Mouse (Mus musculus) G1E (cell line): ENCODE results near the gene Plcd4. TPM values are rescaled to one million over a fixed set of nuclear protein-coding genes. Genes with fewer than 3 reads are reported as not detected.

Experiments used
- ATAC-seq: 2 replicates; pipeline ENCODE4 v1.8.0; 2016; ENCODE audit warnings: mild to moderate bottlenecking; ENCODE audit not compliant: insufficient number of reproducible peaks, poor library complexity, low FRiP score, severe bottlenecking; ENCODE audit errors: extremely low read depth
- DNase-seq: peaks from one replicate; pipeline ENCODE4 v3.0.0; 2012; ENCODE audit warnings: low spot score
- H3K27me3 ChIP-seq: 2 replicates; pipeline ENCODE4 v1.6.1; 2012; ENCODE audit warnings: mild to moderate bottlenecking, low read length, inconsistent platforms; ENCODE audit not compliant: insufficient read depth
- H3K36me3 ChIP-seq: replicated peaks from 2 replicates; pipeline ENCODE3; 2012; ENCODE audit warnings: mild to moderate bottlenecking, inconsistent platforms
- H3K4me1 ChIP-seq: 2 replicates; pipeline ENCODE4 v1.6.1; 2012; ENCODE audit warnings: low read depth, low read length, inconsistent platforms, mixed read lengths; ENCODE audit not compliant: insufficient read depth
- H3K4me3 ChIP-seq: 2 replicates; pipeline ENCODE4 v1.5.1; 2012; ENCODE audit warnings: low read depth, mild to moderate bottlenecking, inconsistent platforms, low read length, moderate library complexity, mixed read lengths
- H3K9me3 ChIP-seq: replicated peaks from 2 replicates; pipeline ENCODE4 v1.6.1; 2012; ENCODE audit warnings: inconsistent platforms
- CTCF ChIP-seq: IDR thresholded peaks from 2 replicates; pipeline ENCODE4 v1.5.1; 2012; ENCODE audit warnings: low read depth, low read length, inconsistent platforms, mixed read lengths
- GATA1 ChIP-seq: IDR thresholded peaks from 2 replicates; pipeline ENCODE4 v1.6.1; 2012; ENCODE audit warnings: borderline replicate concordance, low read length, inconsistent platforms, mixed read lengths
- GATA2 ChIP-seq: IDR thresholded peaks from 2 replicates; pipeline ENCODE4 v1.6.1; 2012; ENCODE audit warnings: low read depth, low read length, inconsistent platforms, borderline replicate concordance
- POLR2AphosphoS5 ChIP-seq: IDR thresholded peaks from 2 replicates; pipeline ENCODE4 v1.6.1; 2012; ENCODE audit warnings: low read depth, low read length, inconsistent platforms; ENCODE audit not compliant: insufficient replicate concordance
- TAL1 ChIP-seq: conservative IDR thresholded peaks from 2 replicates; pipeline ENCODE4 v1.6.1; 2012; ENCODE audit warnings: low read depth, low read length, inconsistent platforms, mixed read lengths
- polyA plus RNA-seq: library from polyadenylated mRNA; stranded (reverse); fragments of >175 nt; gene quantifications from 2 replicates; pipeline ENCODE4 v1.2.3, GENCODE M21; 2012
- total RNA-seq, 2 experiments: library from RNA; stranded (forward) in 1 of 2; stranded (reverse) in 1 of 2; fragments of 200-1000 nt in 1 of 2; fragments of >200 nt in 1 of 2; fragmentation: Nextera tagmentation in 1 of 2; gene quantifications; 2 replicates each; pipeline ENCODE4 v1.2.3; 2014 to 2017

Plcd4 gene
- total RNA-seq (2014; fragmentation: Nextera tagmentation): not detected in 2 replicates
- 0.35 and 0.60 TPM in 2 replicates for total RNA-seq (2017)
- 0.02 TPM in 1 of 2 replicates, not detected in the other for polyA plus RNA-seq

DNA sequence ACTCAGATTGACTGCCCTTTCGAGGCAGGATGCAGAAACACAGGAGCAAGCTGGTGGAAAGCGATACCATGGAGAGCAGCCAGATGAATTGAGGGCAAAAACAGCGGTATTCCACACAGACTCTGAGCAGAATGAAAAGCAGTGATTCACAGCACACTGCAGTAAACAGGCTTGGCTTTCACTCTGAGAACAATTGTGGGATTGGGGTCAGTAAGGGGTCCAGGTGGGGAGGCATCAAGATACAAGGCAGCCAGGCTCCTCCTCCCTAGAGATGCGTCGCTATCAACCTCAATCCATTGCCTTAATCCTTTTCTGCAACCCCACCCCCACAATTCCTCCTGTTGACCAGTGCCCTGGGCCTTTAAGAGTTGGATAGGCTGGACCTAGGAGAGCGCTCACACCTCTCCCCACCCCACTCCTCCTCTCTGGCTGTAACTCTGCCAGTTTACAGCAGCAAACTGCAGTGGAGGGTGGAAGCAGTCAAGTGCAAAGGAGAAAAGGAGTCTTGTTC, at the start of gene Plcd4:
TSS of gene Plcd4 (plus strand) at position 438 of the 511 bp plus-strand sequence.
- Histone ChIP-seq H3K4me1 (peaks cover 4% of the 10 kb centered on the region; the same call in 1 of the 2 replicates), H3K27me3 (peaks cover 48% of the 10 kb centered on the region), H3K4me3 (no peak within 1 kb of the TSS), H3K36me3 (no peaks in the 10 kb centered on the region), H3K9me3 (no peaks in the 10 kb centered on the region)
- TF ChIP-seq GATA2 (no peak), CTCF (no peak), TAL1 (no peak), GATA1 (no peak), POLR2AphosphoS5 (no peak)
- no peak for DNase-seq
- ATAC-seq: no peak

DNA sequence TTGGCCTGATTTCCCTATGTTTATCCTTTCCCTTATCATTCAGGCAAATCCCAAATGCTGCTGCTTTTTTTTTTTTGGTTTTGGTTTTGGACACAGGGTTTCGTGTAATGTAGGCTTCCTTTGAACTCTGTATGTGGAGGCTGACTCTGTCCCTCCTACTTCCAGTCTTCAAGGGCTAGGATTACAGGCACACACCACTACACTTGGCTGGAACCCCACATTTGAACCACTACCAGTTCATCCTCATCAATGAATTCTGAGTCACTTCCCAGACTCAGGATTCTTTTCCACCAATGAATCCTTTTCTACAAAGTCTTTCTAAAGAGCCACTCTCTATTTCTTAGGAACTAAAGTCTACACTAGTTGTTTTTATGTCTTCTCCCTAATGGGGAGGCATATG, 41.6 kb upstream of the Plcd4 start:
- Histone ChIP-seq H3K9me3 (no peaks in the 10 kb centered on the region), H3K36me3 (peaks cover 42% of the 10 kb centered on the region), H3K4me1 (peaks cover 34% of the 10 kb centered on the region), H3K4me3 (no peak overlapping the region), H3K27me3 (no peaks in the 10 kb centered on the region)
- ATAC-seq: no peak
- no peak for TF ChIP-seq TAL1
- TF ChIP-seq GATA2: no peak
- no peak for TF ChIP-seq GATA1
- TF ChIP-seq CTCF: no peak
- no peak for TF ChIP-seq POLR2AphosphoS5
- no peak for DNase-seq

DNA sequence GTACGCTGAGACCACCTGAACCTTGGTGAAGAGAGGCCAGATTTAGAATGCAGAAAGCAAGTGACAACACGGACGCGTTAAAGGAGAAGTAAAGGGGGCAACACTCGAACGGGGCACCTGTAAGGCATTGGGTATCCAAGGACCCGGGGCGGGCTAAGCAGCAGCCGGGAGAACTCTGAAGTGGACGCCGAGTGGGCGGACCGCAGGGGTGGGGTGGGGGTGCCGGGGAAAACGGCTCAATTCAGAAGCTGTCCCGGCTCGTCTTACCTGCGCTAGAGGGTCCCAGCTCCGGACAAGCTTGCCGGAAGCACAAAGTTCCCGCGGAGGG, 37.3 kb upstream of the Plcd4 start:
- TF ChIP-seq TAL1 (no peak), GATA1 (no peak), CTCF (no peak), POLR2AphosphoS5 (no peak), GATA2 (no peak)
- DNase-seq (no peak), ATAC-seq (no peak)
- Histone ChIP-seq H3K9me3 (no peaks in the 10 kb centered on the region), H3K36me3 (peaks cover 44% of the 10 kb centered on the region), H3K4me3 (peak overlapping the region; percentile 90), H3K27me3 (no peaks in the 10 kb centered on the region), H3K4me1 (peaks cover 62% of the 10 kb centered on the region)

DNA sequence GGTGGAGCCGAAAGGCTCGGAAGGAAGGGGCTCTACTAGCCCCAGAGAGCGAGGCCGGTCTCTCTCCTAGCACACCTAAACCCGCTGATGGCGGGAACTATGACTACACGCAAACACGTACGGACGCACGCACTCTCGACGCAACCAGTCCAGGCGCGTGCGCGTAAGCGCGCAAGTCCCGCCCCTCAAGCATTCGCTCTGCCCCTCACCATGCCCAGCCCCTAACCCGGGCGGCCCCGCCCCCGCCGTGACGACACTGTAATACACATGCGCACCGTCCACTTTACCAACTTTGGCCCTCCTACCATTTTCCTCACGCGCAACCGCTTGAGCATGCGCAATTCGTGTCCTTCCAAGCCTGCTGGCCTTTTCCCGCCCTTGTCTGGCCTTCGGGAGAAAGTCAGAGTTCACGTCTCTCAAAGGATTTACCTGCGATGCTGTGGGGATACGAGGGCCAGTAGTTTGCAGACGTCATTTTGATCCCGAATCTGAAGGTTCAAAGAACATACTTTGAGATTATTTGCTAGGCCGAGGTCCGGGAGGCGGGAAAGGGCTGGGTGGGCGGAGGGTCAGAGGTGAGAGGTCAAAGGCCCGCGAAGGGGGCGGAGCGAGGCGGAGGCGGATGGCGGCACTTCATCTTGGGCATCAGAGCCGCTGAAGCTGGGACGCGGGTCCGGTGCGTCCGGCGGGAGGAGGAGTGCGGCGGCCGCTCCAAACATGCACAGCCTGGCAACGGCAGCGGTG, 36.8 kb upstream of the Plcd4 start, which contains the start of gene Cnot9:
TSS of gene Cnot9 (plus strand) at position 338 of the 744 bp plus-strand sequence.
- DNase-seq (peak; percentile 94), ATAC-seq (peak; percentile 88)
- Histone ChIP-seq H3K4me3 (peak within 1 kb of the TSS; percentile 90), H3K4me1 (peaks cover 65% of the 10 kb centered on the region), H3K27me3 (no peaks in the 10 kb centered on the region), H3K36me3 (peaks cover 42% of the 10 kb centered on the region), H3K9me3 (no peaks in the 10 kb centered on the region)
- TF ChIP-seq GATA1 (no peak), TAL1 (no peak), GATA2 (no peak), POLR2AphosphoS5 (no peak), CTCF (no peak)

DNA sequence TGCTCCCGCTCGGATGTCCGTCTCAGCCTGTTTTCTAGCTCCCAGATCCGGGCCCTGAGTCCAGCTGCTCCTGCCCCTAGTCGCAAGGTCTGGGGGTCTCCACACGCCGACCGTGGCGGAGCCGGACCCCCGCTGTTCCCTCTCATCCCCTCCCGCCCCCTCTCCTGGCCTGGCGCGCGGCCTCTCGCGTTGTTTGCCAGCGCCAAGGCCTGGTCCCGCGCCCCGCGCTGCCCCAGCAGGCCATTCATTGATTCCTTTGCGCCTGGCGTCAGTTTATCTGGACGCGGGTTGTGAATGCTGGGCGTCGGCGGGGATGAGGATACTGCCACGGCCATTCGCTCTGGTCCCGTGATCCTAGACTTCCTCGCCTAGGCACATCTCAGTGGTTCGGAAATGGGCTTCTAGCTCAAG, 36.2 kb upstream of the Plcd4 start:
- peaks cover 63% of the 10 kb centered on the region for H3K4me1 ChIP-seq
- no peaks in the 10 kb centered on the region for H3K9me3 ChIP-seq
- H3K27me3 ChIP-seq: no peaks in the 10 kb centered on the region
- H3K4me3 ChIP-seq: peak overlapping the region; percentile 90
- no peak for ATAC-seq
- DNase-seq: peak; percentile 84
- TF ChIP-seq GATA1 (no peak), POLR2AphosphoS5 (no peak), CTCF (no peak), TAL1 (no peak), GATA2 (no peak)
- peaks cover 41% of the 10 kb centered on the region for H3K36me3 ChIP-seq

DNA sequence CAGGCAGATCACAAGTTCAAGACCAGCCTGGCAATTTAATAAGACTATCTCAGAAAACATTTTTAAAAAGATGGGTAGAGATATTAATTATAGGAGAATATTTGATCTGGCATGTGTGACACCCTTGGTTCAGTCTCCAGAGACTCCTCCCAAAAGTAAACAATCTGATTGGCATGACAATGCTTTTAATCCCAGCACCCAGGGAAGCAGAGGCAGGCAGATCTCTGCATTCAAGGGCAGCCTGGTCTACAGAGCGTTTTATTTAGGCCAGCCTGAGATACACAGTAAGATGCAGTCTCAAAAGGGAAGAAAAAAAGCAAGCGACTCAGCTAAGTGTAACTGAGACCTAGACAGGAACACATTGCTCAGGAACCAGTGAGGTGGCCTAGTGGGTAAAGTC, 34.9 kb upstream of the Plcd4 start:
- peak overlapping the region; percentile 90; the same call in 1 of the 2 replicates for H3K4me3 ChIP-seq
- H3K4me1 ChIP-seq: peaks cover 60% of the 10 kb centered on the region
- TF ChIP-seq TAL1 (no peak), GATA2 (no peak), CTCF (no peak), GATA1 (no peak)
- peaks cover 41% of the 10 kb centered on the region for H3K36me3 ChIP-seq
- ATAC-seq (no peak), DNase-seq (no peak)
- H3K9me3 ChIP-seq: no peaks in the 10 kb centered on the region
- no peaks in the 10 kb centered on the region for H3K27me3 ChIP-seq
